Comparison of ENCODE assay signal across 29 mouse cellular contexts in the genomic region with DNA sequence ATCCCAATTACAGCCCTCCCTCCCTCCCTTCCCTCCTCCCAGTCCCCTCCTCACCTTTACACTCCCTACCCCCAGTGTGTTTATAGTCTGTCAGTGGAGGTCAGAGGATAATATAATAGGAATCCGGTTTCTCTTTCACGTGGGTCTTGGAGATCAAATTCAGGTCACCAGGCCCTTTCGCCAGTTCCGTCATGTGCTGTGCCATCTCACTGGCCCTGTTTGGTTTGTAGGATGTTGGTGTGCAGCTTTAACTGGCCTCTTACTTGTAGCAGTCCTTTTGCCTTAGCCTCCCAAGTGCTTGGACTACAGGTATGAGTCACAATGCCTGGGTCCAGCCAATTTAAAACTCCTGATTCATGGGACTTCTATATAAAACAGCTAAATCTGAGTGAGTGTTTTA. TPM values are rescaled to one million over a fixed set of nuclear protein-coding genes. Genes with fewer than 3 reads are reported as not detected.
"Had no signal": no experiment of that assay in that cellular context is flagged by ENCODE, and none has a peak within 500 bp of the region (broad histone marks: within the 10 kb centered on the region; RNA-seq: fewer than 3 reads in every experiment).

No protein-coding gene starts in this region.

- DNase-seq: kidney, postnatal 4 days; layer of hippocampus, adult 9-11 months; liver; lung, adult 18-20 months; lung, postnatal 10 days; lung, postnatal 36 days; retina, postnatal 1 day; right cerebral cortex, postnatal 25 days; spleen, adult 18-20 months; thymus, postnatal 36 days had no signal

- H3K27ac ChIP-seq: kidney, postnatal 0 days; limb, embryonic 10.5 days; limb, embryonic 13.5 days; liver, embryonic 12.5 days; liver, embryonic 15.5 days; lung, embryonic 15.5 days; midbrain, embryonic 10.5 days; midbrain, embryonic 13.5 days; neural tube, embryonic 13.5 days; stomach, embryonic 15.5 days had no signal

- H3K4me1 ChIP-seq: liver, embryonic 15.5 days; lung, embryonic 15.5 days; midbrain, embryonic 13.5 days; neural tube, embryonic 13.5 days; stomach, embryonic 15.5 days had no signal

- H3K4me3 ChIP-seq: limb, embryonic 10.5 days; limb, embryonic 13.5 days; liver, embryonic 12.5 days; liver, embryonic 15.5 days; lung, embryonic 15.5 days; megakaryocyte, embryonic 14.5 days; midbrain, embryonic 10.5 days; midbrain, embryonic 13.5 days; myocyte; neural tube, embryonic 13.5 days; stomach, embryonic 15.5 days had no signal

- H3K9me3 ChIP-seq: limb, embryonic 10.5 days; limb, embryonic 13.5 days; liver, embryonic 12.5 days; liver, embryonic 15.5 days; lung, embryonic 15.5 days; megakaryocyte, embryonic 14.5 days; midbrain, embryonic 10.5 days; midbrain, embryonic 13.5 days; neural tube, embryonic 13.5 days; stomach, embryonic 15.5 days had no signal

- H3K9ac ChIP-seq: limb, embryonic 13.5 days; liver, embryonic 12.5 days; liver, embryonic 15.5 days; lung, embryonic 15.5 days; midbrain, embryonic 13.5 days; neural tube, embryonic 13.5 days; stomach, embryonic 15.5 days had no signal

- H3K27me3 ChIP-seq: limb, embryonic 13.5 days; liver, embryonic 12.5 days; liver, embryonic 15.5 days; lung, embryonic 15.5 days; megakaryocyte, embryonic 14.5 days; midbrain, embryonic 13.5 days; neural tube, embryonic 13.5 days; stomach, embryonic 15.5 days had no signal

RNA-seq across cellular contexts. Expression of a gene that starts 29.7 kb away (rescaled TPM):
- total RNA-seq: layer of hippocampus, adult 18-20 months; layer of hippocampus, postnatal 25 days; left cerebral cortex, postnatal 25 days; monocyte, adult 5-6 weeks; neutrophil, adult 5-6 weeks had no signal
- polyA plus RNA-seq: limb, embryonic 10.5 days; limb, embryonic 13.5 days; liver, embryonic 12.5 days; liver, embryonic 15.5 days; midbrain, embryonic 13.5 days; midbrain, embryonic 16.5 days; neural tube, embryonic 13.5 days; urinary bladder, adult 2 months had no signal
